Mouse (Mus musculus): ENCODE results near the gene Epha1. TPM values are rescaled to one million over a fixed set of nuclear protein-coding genes. Genes with fewer than 3 reads are reported as not detected.

The Epha1 gene
- total RNA-seq, 2 experiments from 2014 or later, result 0.12 to 0.29 TPM

DNA sequence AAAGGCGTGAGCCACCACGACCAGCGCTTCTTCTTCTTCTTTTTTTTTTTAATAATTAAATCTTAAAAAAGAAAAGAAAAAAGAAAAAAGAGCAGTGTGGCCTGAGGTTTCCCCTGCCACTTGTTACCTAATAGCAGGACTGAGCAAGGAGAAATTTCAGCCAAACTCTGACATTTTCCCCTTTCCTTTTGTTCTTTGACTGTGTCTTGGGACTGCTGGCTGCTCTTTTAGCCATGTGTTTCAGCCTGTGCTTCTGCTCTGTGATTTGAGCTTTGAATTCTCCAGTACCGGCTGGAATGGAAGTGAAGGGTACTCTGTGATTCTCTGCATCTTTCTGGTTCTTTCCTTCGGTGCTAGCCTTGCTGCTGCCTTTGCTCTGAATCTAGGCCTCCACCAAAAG, 10.3 kb upstream of the Epha1 start:
- TF ChIP-seq CTCF (IDR thresholded peaks at IDR 0.05), result no peak
- intact Hi-C loops (cut with DNase I), result no loop called here
- Histone ChIP-seq H3K4me3 (no peak overlapping the region), H3K27ac (no peak overlapping the region)
- no peak for DNase-seq (ENCODE audit: extremely low spot score in 1 of 2, low spot score in 2 of 2)

DNA sequence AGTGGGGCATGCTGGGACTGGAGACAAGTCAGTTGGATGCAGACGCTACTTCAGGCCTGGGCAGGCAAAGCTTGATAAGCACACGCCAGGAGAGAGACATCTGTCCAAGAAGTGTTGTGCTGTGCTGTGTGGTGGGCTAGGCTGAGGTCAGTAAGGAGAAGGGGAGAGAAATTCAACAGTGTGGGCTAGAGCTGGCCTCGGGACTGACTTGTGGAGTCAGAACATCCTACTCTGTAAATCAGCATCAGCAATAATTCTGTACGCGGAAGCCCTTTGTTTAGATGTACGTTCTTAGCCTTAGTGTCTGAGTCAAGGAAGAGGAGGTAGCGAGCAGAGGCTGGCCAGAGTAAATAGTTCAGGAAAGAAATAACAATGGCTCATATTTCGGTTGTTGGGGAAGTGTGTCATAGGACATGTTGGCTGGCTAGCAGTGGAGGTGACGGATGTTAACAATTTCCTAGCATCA, 8.9 kb upstream of the Epha1 start:
- no peak for TF ChIP-seq CTCF (IDR thresholded peaks at IDR 0.05)
- H3K27ac ChIP-seq, result no peak overlapping the region
- intact Hi-C loops (cut with DNase I), result loop anchor here (2.0 kb wide), 1 partner anchor 33 kb away; the partner anchor contains the start of gene Zyx
- no peak for DNase-seq (ENCODE audit: extremely low spot score in 1 of 2, low spot score in 2 of 2)
- H3K4me3 ChIP-seq, result no peak overlapping the region

DNA sequence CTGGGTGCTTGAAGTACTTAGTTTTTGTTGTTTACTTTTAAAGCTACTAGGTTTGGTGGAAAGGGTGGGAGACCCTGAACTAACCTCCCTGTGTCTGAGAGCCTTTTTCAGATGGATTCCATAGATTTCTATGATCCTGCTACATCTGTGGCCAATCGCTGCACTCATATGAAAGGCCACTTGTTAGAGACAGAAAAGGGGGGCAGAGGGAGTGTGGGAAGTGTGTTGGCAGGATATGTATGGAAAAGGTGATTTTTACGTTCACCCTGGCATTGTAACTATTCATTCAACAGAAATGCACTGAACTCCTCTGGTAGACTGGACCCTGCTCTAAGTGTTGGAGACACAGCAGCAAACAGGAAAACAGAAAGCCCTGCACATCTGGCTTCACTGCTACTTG, 8.2 kb upstream of the Epha1 start:
- Histone ChIP-seq H3K4me3 (no peak overlapping the region), H3K27ac (no peak overlapping the region)
- DNase-seq (ENCODE audit: extremely low spot score in 1 of 2, low spot score in 2 of 2), result no peak
- intact Hi-C loops (cut with DNase I), result loop anchor here (2.0 kb wide), 1 partner anchor 32 kb away; the partner anchor contains the start of gene Zyx
- TF ChIP-seq CTCF (IDR thresholded peaks at IDR 0.05), result no peak

DNA sequence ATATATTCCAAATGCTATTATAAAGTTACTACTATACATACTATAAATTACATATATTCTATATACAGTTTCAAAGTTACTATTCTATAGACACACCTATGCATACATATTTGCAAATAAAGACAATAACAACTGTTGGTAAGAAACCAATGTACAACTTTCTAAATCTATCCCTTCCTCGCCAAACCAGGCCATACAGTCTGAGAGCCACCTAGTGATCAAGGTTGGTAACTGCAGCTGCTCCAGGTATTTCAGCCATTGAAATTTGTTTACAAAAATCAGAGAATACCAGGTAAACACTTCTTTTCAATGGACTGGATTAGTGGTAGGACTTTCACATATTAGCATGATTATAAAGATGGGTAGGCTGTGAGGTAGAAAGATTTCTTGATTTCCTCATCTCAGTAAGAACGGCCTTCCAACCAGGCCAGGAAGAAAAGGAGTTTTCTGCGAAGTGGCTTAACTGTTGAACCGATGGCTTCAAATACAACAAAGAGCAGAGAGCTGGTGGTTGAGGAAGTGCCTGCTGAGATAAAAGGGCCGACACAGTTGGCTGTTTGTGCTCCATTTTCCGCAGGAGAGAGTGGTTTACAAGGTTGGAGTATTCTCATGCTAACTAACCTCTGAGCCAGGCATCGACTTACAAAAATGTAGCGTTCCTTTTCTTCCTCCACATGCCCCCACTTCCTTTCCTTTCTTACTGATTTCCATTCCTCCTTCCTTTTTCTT, 7.5 kb upstream of the Epha1 start:
- no peak overlapping the region for H3K4me3 ChIP-seq
- intact Hi-C loops (cut with DNase I), result loop anchor here (2.0 kb wide), 1 partner anchor 32 kb away; the partner anchor contains the start of gene Zyx
- no peak for DNase-seq (ENCODE audit: extremely low spot score in 1 of 2, low spot score in 2 of 2)
- no peak overlapping the region for H3K27ac ChIP-seq
- TF ChIP-seq CTCF (IDR thresholded peaks at IDR 0.05), result peak; percentile 96

DNA sequence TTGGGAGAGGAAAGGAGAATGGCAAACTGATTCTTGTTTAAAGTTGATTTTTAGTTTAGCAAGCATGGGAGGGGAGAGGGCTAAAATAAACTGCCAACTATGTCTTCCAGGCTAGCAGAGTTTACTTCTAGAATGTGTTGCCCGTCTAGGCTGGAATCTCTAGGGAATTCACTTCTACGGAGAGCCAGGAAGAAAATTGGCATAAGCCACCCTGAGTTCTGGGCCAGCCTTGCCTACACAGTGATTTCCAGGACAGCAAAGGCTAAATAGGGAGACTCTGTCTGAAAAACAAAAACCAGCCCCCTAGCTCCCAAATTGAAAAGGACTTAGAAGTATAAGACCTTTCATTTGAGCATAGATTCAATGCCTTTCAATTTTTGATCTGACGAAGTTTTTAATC, 6.5 kb upstream of the Epha1 start:
- Histone ChIP-seq H3K4me3 (no peak overlapping the region), H3K27ac (no peak overlapping the region)
- DNase-seq (ENCODE audit: extremely low spot score in 1 of 2, low spot score in 2 of 2), result no peak
- intact Hi-C loops (cut with DNase I), result loop anchor here (10.0 kb wide), 1 partner anchor 615 kb away; no protein-coding TSS in a partner anchor
- TF ChIP-seq CTCF (IDR thresholded peaks at IDR 0.05), result no peak

DNA sequence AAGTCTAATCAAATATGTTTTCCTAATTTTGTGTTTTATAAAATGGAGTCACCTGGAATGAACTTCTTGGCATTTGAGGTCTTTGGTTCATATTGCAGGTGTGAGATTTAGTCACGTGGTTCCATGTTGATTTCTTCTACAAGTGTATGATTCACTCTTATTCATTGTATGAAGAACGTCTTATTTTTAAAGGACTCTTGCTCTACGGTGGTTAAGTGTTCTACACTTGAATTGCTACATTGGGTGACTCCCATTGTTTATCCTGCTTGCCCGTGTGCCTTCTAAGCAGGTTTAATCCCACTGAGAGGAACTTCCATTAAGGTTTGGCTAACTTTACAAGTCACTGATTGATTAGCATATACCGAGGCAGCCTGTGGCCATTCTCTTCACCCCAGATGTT, 4.2 kb upstream of the Epha1 start:
- TF ChIP-seq CTCF (IDR thresholded peaks at IDR 0.05), result no peak
- H3K4me3 ChIP-seq, result no peak overlapping the region
- intact Hi-C loops (cut with DNase I), result loop anchor here (10.0 kb wide), 1 partner anchor 612 kb away; no protein-coding TSS in a partner anchor
- no peak overlapping the region for H3K27ac ChIP-seq
- no peak for DNase-seq (ENCODE audit: extremely low spot score in 1 of 2, low spot score in 2 of 2)

DNA sequence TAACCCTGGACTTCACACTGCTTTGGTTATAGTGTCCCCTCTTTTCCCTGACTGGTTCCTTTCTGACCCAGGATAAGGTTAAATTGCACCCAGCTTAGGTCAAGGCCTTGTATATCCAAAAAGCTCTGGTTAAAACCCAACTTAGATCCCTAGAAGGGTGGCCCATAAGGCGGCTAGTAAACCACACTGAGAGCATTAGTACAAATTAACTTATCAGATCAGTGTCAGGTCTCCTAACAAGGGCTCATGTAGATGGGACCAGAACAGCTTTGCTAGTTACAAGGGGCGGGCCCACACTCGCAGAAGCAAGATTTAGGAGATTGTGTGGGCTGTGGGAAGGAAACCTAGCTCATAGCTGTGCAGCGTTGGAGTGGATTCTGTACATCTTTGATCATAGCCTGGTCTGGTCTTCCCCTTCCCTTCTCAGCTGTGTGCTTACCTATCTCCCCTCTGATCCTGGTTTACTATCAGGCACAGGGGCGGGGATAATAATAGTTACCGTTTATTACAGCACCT, 3.5 kb upstream of the Epha1 start:
- no peak for TF ChIP-seq CTCF (IDR thresholded peaks at IDR 0.05)
- DNase-seq (ENCODE audit: extremely low spot score in 1 of 2, low spot score in 2 of 2), result no peak
- intact Hi-C loops (cut with DNase I), result loop anchor here (10.0 kb wide), 1 partner anchor 612 kb away; no protein-coding TSS in a partner anchor
- no peak overlapping the region for H3K27ac ChIP-seq
- no peak overlapping the region for H3K4me3 ChIP-seq

DNA sequence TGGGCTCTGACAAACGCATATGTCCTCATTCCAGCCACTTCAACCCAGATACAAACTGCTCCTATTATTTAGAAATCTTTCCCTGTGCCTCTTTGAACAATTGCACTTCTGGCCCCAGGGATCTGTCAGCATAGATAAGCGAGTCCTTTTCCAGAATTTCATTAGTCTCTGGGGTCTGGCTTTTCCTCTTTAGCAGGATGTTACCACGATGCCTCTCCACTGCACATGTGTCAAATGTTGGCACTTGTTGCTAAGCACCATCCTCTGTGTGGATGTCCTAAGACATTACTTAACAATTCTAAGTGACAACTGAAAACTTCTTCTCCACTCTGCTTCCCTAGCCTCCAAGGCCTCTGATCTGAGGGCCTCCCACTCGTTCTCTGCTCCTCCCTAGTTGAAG, 2.9 kb upstream of the Epha1 start:
- Histone ChIP-seq H3K4me3 (no peak overlapping the region), H3K27ac (no peak overlapping the region)
- intact Hi-C loops (cut with DNase I), result loop anchor here (10.0 kb wide), 1 partner anchor 611 kb away; no protein-coding TSS in a partner anchor
- TF ChIP-seq CTCF (IDR thresholded peaks at IDR 0.05), result no peak
- no peak for DNase-seq (ENCODE audit: extremely low spot score in 1 of 2, low spot score in 2 of 2)

DNA sequence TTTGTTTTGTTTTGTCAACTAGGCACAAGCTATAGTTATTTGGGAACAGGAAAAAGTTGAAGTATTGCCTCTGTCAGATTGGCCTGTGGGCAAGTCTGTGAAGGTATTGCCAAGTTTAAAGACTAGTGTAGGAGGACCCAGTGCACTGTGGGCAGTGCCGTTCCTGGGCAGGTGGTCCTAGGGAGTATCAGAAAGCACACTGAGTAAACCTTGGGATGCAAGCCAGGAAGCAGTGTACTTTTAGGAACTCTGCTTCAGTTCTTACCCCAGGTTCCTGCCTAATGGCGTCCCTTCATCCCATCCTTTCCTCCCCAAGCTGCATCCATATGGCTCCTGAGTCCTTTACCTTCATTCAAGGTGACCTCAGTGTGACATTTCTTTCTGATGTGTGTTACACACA, 2.1 kb upstream of the Epha1 start:
- TF ChIP-seq CTCF (IDR thresholded peaks at IDR 0.05), result no peak
- H3K4me3 ChIP-seq, result no peak overlapping the region
- intact Hi-C loops (cut with DNase I), result loop anchor here (10.0 kb wide), 1 partner anchor 610 kb away; no protein-coding TSS in a partner anchor
- no peak for DNase-seq (ENCODE audit: extremely low spot score in 1 of 2, low spot score in 2 of 2)
- no peak overlapping the region for H3K27ac ChIP-seq

DNA sequence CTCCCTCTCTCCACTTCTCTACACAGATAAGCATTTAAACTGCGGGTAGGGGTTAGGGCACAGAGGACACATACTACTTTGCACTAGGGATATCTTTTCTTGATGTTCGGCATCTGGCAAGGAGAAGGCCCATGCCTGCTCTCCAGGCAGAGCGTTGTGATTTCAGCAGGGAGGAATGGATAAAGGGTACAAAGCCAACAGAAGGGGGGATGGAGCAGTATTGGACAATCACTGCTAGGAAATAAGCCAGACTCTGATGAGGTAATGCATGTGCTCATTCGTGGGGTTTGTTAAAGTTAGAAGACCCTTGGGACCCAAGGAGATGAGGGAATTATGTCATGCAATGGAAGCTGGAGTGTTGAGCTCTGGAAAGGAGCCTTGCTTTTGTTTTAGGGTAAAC, 1.6 kb upstream of the Epha1 start:
- Histone ChIP-seq H3K4me3 (no peak overlapping the region), H3K27ac (no peak overlapping the region)
- TF ChIP-seq CTCF (IDR thresholded peaks at IDR 0.05), result no peak
- intact Hi-C loops (cut with DNase I), result loop anchor here (5.0 to 10.0 kb wide), 3 partner anchors 147 to 610 kb away; no protein-coding TSS in a partner anchor
- DNase-seq (ENCODE audit: extremely low spot score in 1 of 2, low spot score in 2 of 2), result no peak

DNA sequence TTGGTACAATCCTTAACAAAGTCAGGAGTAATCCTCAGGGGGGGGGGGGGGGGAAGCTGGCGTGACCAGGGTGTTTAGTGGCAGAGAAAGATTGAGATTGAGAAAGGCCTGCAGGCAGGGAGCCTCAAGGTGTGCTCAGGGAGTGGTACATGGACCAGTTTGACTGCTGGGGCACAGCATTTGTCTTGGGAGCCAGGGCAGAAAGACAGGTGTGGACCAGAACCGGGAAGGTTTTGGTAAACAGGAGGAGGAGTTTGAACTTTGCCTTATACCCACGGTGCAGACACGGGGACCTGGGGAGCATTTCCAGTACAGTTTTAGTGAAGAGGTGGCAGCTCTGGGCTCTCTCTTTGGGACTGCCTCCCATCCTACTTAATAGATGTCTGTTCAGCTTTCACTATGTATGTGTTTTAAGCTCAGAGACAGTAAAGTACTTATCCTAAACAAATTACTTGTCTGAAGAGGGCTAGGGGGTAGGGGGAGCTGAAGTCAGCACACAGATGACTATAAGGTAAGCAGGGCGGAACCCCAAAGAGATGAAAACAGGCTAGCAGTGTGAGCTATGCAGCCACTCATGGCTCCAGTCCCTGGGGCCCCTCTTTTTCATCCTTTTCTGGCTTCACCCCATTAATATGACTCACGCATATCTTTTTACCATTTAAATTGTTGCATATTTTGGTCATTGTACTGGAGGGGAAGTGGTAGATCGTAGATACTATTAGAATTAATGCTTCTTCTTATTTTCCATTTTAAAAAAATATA, 782 bp upstream of the Epha1 start:
- Histone ChIP-seq H3K27ac (no peak overlapping the region), H3K4me3 (peak overlapping the region; percentile 43)
- no peak for DNase-seq (ENCODE audit: extremely low spot score in 1 of 2, low spot score in 2 of 2)
- intact Hi-C loops (cut with DNase I), result loop anchor here (5.0 to 10.0 kb wide), 3 partner anchors 147 to 609 kb away; no protein-coding TSS in a partner anchor
- no peak for TF ChIP-seq CTCF (IDR thresholded peaks at IDR 0.05)

DNA sequence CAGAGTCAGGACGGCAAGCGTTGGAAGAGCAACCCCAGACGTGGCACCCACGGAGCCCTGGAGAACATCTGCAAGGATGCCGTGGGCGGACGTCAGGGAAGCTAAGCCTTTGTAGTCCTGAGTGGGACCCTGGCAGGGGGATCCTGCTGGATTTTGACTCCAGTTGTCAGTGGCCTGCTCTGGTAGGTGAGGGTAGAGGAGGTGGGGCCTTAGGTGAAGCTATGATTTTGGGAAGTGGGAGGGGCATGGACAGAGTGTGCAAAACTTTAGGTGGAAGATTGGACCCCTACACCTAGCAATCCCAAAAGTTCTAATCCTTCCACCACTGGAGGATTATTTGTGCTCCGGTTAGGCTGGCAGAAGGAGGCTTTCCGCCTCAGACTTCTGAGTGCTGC, 650 bp downstream of the Epha1 start:
- TF ChIP-seq CTCF (IDR thresholded peaks at IDR 0.05), result no peak
- no peak for DNase-seq (ENCODE audit: extremely low spot score in 1 of 2, low spot score in 2 of 2)
- no peak overlapping the region for H3K4me3 ChIP-seq
- no peak overlapping the region for H3K27ac ChIP-seq
- intact Hi-C loops (cut with DNase I), result loop anchor here (5.0 to 10.0 kb wide), 3 partner anchors 145 to 608 kb away; no protein-coding TSS in a partner anchor
